Mouse (Mus musculus) embryonic fibroblast, embryonic 13.5 days (primary cell): ENCODE measurements at regions not wholly inside any gene's neighbourhood (a gene's known extent, or its start where the extent isn't known, plus 50 kb on each side); places are given as distances from the start of the nearest gene placed in this dataset.

ENCODE experiments used
- H3K27ac ChIP-seq: 2 replicates; pipeline ENCODE4 v1.5.1; 2012; ENCODE audit warnings: low read length, control low read depth, inconsistent platforms; ENCODE audit not compliant: insufficient read depth
- H3K4me1 ChIP-seq: 2 replicates; pipeline ENCODE4 v1.6.1; 2011; ENCODE audit warnings: low read length; ENCODE audit not compliant: control insufficient read depth, insufficient read depth
- H3K4me3 ChIP-seq: 2 replicates; pipeline ENCODE4 v1.5.1; 2011; ENCODE audit warnings: mild to moderate bottlenecking, control low read depth, low read length; ENCODE audit not compliant: insufficient read depth
- CTCF ChIP-seq: IDR thresholded peaks from 2 replicates; pipeline ENCODE4 v1.5.1; 2011; ENCODE audit warnings: mild to moderate bottlenecking, control low read depth, low read length, moderate library complexity, borderline replicate concordance; ENCODE audit not compliant: insufficient read depth
- POLR2A ChIP-seq: IDR thresholded peaks from 2 replicates; pipeline ENCODE4 v1.6.1; 2011; ENCODE audit warnings: low read depth, mild to moderate bottlenecking, control low read depth, low read length, moderate library complexity

GRCm38 (mm10) chr6:116896132-116896630 is 179.5 kb upstream of the Tmem72 start:
- Histone ChIP-seq H3K4me3 (no peak overlapping the region), H3K4me1 (peaks cover 13% of the 10 kb centered on the region), H3K27ac (no peak overlapping the region)
- TF ChIP-seq CTCF (no peak), POLR2A (no peak)

- no peak overlapping the region for H3K4me3 ChIP-seq
- H3K4me1 ChIP-seq: peaks cover 3% of the 10 kb centered on the region; the same call in 1 of the 2 replicates
- TF ChIP-seq POLR2A: no peak
- no peak for TF ChIP-seq CTCF
- H3K27ac ChIP-seq: no peak overlapping the region
Measured at GRCm38 (mm10) chr6:116901816-116902215, 185.1 kb upstream of the Tmem72 start.

GRCm38 (mm10) chr6:116902371-116902770 is 185.7 kb upstream of the Tmem72 start:
- TF ChIP-seq CTCF: no peak
- TF ChIP-seq POLR2A: no peak
- Histone ChIP-seq H3K4me1 (peaks cover 3% of the 10 kb centered on the region; the same call in 1 of the 2 replicates), H3K27ac (no peak overlapping the region), H3K4me3 (no peak overlapping the region)

GRCm38 (mm10) chr6:116906426-116907172 is 189.9 kb upstream of the Tmem72 start:
- Histone ChIP-seq H3K4me1 (peaks cover 3% of the 10 kb centered on the region; the same call in 1 of the 2 replicates), H3K27ac (no peak overlapping the region), H3K4me3 (no peak overlapping the region)
- TF ChIP-seq POLR2A: no peak
- no peak for TF ChIP-seq CTCF

GRCm38 (mm10) chr6:116910607-116911006 is 193.9 kb upstream of the Tmem72 start:
- Histone ChIP-seq H3K27ac (no peak overlapping the region), H3K4me1 (no peaks in the 10 kb centered on the region), H3K4me3 (no peak overlapping the region)
- no peak for TF ChIP-seq POLR2A
- TF ChIP-seq CTCF: no peak

GRCm38 (mm10) chr6:116912161-116912560 is 195.4 kb upstream of the Tmem72 start:
- TF ChIP-seq CTCF: no peak
- TF ChIP-seq POLR2A: no peak
- H3K4me1 ChIP-seq: no peaks in the 10 kb centered on the region
- no peak overlapping the region for H3K27ac ChIP-seq
- no peak overlapping the region for H3K4me3 ChIP-seq

GRCm38 (mm10) chr6:116914073-116914472 is 197.4 kb upstream of the Tmem72 start:
- H3K4me1 ChIP-seq: no peaks in the 10 kb centered on the region
- TF ChIP-seq CTCF (no peak), POLR2A (no peak)
- H3K4me3 ChIP-seq: no peak overlapping the region
- H3K27ac ChIP-seq: no peak overlapping the region

GRCm38 (mm10) chr6:116935024-116935423 is 218.3 kb upstream of the Tmem72 start:
- no peak for TF ChIP-seq POLR2A
- no peak for TF ChIP-seq CTCF

GRCm38 (mm10) chr6:116941576-116941975 is 224.9 kb upstream of the Tmem72 start:
- Histone ChIP-seq H3K27ac (no peak overlapping the region), H3K4me3 (no peak overlapping the region), H3K4me1 (no peaks in the 10 kb centered on the region)
- TF ChIP-seq POLR2A (no peak), CTCF (no peak)

More at GRCm38 (mm10) chr6:116935024-116935423, 218.3 kb upstream of the Tmem72 start:
- H3K4me3 ChIP-seq: no peak overlapping the region
- H3K4me1 ChIP-seq: no peaks in the 10 kb centered on the region
- no peak overlapping the region for H3K27ac ChIP-seq

GRCm38 (mm10) chr6:116942696-116943095 is 225.6 kb upstream of the Cxcl12 start:
- Histone ChIP-seq H3K27ac (no peak overlapping the region), H3K4me1 (no peaks in the 10 kb centered on the region), H3K4me3 (no peak overlapping the region)
- TF ChIP-seq POLR2A (no peak), CTCF (no peak)

GRCm38 (mm10) chr6:116946083-116946732 is 222.1 kb upstream of the Cxcl12 start:
- TF ChIP-seq POLR2A (no peak), CTCF (no peak)
- Histone ChIP-seq H3K4me1 (no peaks in the 10 kb centered on the region), H3K27ac (no peak overlapping the region), H3K4me3 (no peak overlapping the region)
